Mouse (Mus musculus): ENCODE measurements around the gene Itga5. TPM values are rescaled to one million over a fixed set of nuclear protein-coding genes. Genes with fewer than 3 reads are reported as not detected.

The Itga5 gene
- total and polyA plus RNA-seq, 3 experiments = 0.17 to 1.8 (median 0.28) TPM

DNA sequence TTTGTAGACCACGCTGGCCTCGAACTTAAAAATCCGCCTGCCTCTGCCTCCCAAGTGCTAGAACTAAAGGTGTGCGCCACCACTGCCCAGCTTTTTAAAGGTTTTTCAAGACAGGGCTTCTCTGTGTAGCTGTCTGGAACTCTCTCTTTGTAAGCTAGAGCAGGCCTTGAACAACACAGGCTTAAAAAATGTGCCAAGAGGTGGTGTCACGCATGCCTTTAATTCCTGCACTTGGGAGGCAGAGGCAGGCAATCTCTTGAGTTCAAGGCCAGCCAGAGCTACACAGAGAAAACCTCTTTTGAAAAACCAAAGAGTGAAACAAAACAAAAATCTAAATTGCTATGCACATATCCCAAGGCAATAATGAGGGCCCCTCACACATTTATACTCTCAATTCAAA, 34.8 kb upstream of the Itga5 start:
- H3K4me1 ChIP-seq (ENCODE audit: control insufficient read depth in 1 of 2, insufficient read depth in 2 of 2) = no peaks in the 10 kb centered on the region
- no peaks in the 10 kb centered on the region for H3K79me2 ChIP-seq (replicated peaks; ENCODE audit: control insufficient read depth, extremely low read depth, insufficient read depth, poor library complexity, severe bottlenecking)
- H3K9ac ChIP-seq (ENCODE audit: insufficient read depth, low read depth) = no peak overlapping the region
- dilution Hi-C loops (cut with MboI; ENCODE audit: extremely low pct_ligation_motif_present, extremely low pct_unique_long_range_greater_than_20kb, low sequenced_read_pairs) = no loop called here
- TF ChIP-seq POLR2A (IDR thresholded peaks at IDR 0.05; ENCODE audit: low read depth, low read length) = no peak
- TF ChIP-seq PAX5 (IDR thresholded peaks at IDR 0.05; ENCODE audit: low read length) = no peak
- no peak for TF ChIP-seq TCF12 (IDR thresholded peaks at IDR 0.05; ENCODE audit: low read depth, low read length)
- TF ChIP-seq HCFC1 (IDR thresholded peaks at IDR 0.05; ENCODE audit: low read depth, low read length) = no peak
- TF ChIP-seq RCOR1 (conservative IDR thresholded peaks at IDR 0.05; ENCODE audit: low read depth, low read length) = no peak
- no peak for TF ChIP-seq MEF2A (IDR thresholded peaks at IDR 0.05; ENCODE audit: borderline replicate concordance, low read depth, low read length)
- no peak for TF ChIP-seq IRF4 (IDR thresholded peaks at IDR 0.05; ENCODE audit: low read depth, low read length)
- TF ChIP-seq EP300 (IDR thresholded peaks at IDR 0.05; ENCODE audit: low read length) = no peak
- no peak for TF ChIP-seq ETS1 (conservative IDR thresholded peaks at IDR 0.05; ENCODE audit: low read depth, low read length)
- no peak overlapping the region for H3K4me3 ChIP-seq (replicated peaks in 1 of 3; ENCODE audit: low read depth in 2 of 3, low read length in 2 of 3, poor library complexity in 1 of 3)
- H3K4me2 ChIP-seq (ENCODE audit: insufficient read depth, low read depth, poor library complexity, severe bottlenecking) = no peak overlapping the region
- in situ Hi-C loops (cut with MboI; ENCODE audit: low pct_ligation_motif_present, low pct_unique_long_range_greater_than_20kb, low sequenced_read_pairs) = no loop called here
- no peaks in the 10 kb centered on the region for H3K36me3 ChIP-seq (replicated peaks in 1 of 2; ENCODE audit: control insufficient read depth in 1 of 2, insufficient read depth in 1 of 2, low read length in 1 of 2)
- H3K27ac ChIP-seq (ENCODE audit: insufficient read depth, low read depth) = no peak overlapping the region
- no peaks in the 10 kb centered on the region for H3K9me3 ChIP-seq (replicated peaks; ENCODE audit: low read length)
- no peak for DNase-seq (ENCODE audit: extremely low read depth)
- peaks cover 6% of the 10 kb centered on the region for H3K27me3 ChIP-seq (replicated peaks)

DNA sequence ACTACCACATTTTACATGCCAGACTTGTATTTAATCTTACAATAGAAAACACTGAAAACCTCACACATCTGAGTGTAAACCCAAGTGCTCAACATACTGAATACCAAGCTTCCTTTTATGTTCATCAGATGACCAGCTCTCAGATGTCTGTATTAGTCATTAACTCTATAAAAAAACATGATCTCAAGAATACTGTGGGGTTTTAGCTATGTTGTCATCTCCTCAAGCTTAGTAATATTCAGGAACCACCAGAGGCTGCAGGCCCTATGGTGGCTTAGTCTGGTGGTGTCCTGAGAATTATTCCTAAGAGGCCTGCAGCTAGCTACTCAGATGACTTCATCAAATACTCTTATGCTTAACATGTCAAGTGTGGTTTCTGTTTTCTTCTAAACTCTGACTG, 27.0 kb upstream of the Itga5 start:
- dilution Hi-C loops (cut with MboI; ENCODE audit: extremely low pct_ligation_motif_present, extremely low pct_unique_long_range_greater_than_20kb, low sequenced_read_pairs) (no loop called here), in situ Hi-C loops (cut with MboI; ENCODE audit: low pct_ligation_motif_present, low pct_unique_long_range_greater_than_20kb, low sequenced_read_pairs) (no loop called here)
- Histone ChIP-seq H3K4me2 (ENCODE audit: insufficient read depth, low read depth, poor library complexity, severe bottlenecking) (no peak overlapping the region), H3K79me2 (replicated peaks; ENCODE audit: control insufficient read depth, extremely low read depth, insufficient read depth, poor library complexity, severe bottlenecking) (no peaks in the 10 kb centered on the region), H3K36me3 (replicated peaks in 1 of 2; ENCODE audit: control insufficient read depth in 1 of 2, insufficient read depth in 1 of 2, low read length in 1 of 2) (no peaks in the 10 kb centered on the region), H3K9me3 (replicated peaks; ENCODE audit: low read length) (no peaks in the 10 kb centered on the region), H3K9ac (ENCODE audit: insufficient read depth, low read depth) (no peak overlapping the region), H3K27ac (ENCODE audit: insufficient read depth, low read depth) (no peak overlapping the region), H3K4me1 (ENCODE audit: control insufficient read depth in 1 of 2, insufficient read depth in 2 of 2) (no peaks in the 10 kb centered on the region), H3K27me3 (replicated peaks) (no peaks in the 10 kb centered on the region), H3K4me3 (replicated peaks in 1 of 3; ENCODE audit: low read depth in 2 of 3, low read length in 2 of 3, poor library complexity in 1 of 3) (no peak overlapping the region)
- no peak for DNase-seq (ENCODE audit: extremely low read depth)
- no peak for TF ChIP-seq JUND (conservative IDR thresholded peaks at IDR 0.05; ENCODE audit: low read depth, low read length)
- peak; percentile 32; the same call in 1 of the 2 replicates for TF ChIP-seq ETS1 (conservative IDR thresholded peaks at IDR 0.05; ENCODE audit: low read depth, low read length)

DNA sequence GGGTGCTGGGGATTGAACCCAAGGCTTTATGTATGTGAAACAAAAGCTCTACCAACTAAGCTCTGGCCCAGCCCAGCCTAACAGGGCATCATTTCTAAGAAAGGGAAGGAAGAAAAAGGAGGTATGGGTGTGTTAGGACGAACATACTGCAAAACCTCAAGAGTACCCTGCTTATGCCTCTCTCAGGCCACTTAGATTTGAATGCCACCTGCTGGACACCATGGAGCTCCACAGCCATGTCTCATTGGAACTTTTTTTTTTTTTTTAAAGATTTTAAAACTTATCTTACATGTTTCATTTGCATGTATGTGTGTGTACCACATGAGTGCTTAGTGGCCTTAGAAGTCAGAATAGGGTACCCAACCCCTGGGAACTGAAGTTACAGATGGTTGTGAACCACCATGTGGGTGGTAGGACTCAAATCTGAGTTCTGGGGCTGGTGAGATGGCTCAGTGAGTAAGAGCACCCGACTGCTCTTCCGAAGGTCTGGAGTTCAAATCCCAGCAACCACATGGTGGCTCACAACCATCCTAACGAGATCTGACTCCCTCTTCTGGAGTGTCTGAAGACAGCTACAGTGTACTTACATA, 22.1 kb upstream of the Itga5 start:
- H3K79me2 ChIP-seq (replicated peaks; ENCODE audit: control insufficient read depth, extremely low read depth, insufficient read depth, poor library complexity, severe bottlenecking) = no peaks in the 10 kb centered on the region
- no peaks in the 10 kb centered on the region for H3K36me3 ChIP-seq (replicated peaks in 1 of 2; ENCODE audit: control insufficient read depth in 1 of 2, insufficient read depth in 1 of 2, low read length in 1 of 2)
- TF ChIP-seq SMC3 (IDR thresholded peaks at IDR 0.05; ENCODE audit: low read depth, low read length) (peak; percentile 94), RAD21 (IDR thresholded peaks at IDR 0.05; ENCODE audit: low read depth, low read length) (peak; percentile 90), TBP (conservative IDR thresholded peaks at IDR 0.05; ENCODE audit: low read depth, low read length) (peak; percentile 82), CTCF (conservative IDR thresholded peaks at IDR 0.05 in 1 of 2, IDR thresholded peaks at IDR 0.05 in 1 of 2; ENCODE audit: low read depth in 2 of 2, low read length in 2 of 2) (peak; percentile 33 to 95; a peak in 3 of 4 replicates), MEF2A (IDR thresholded peaks at IDR 0.05; ENCODE audit: borderline replicate concordance, low read depth, low read length) (no peak), NELFE (IDR thresholded peaks at IDR 0.05; ENCODE audit: low read depth, low read length) (no peak), ZC3H11A (IDR thresholded peaks at IDR 0.05; ENCODE audit: low read depth, low read length) (peak; percentile 38), MAZ (IDR thresholded peaks at IDR 0.05; ENCODE audit: low read depth, low read length) (no peak), ZNF384 (IDR thresholded peaks at IDR 0.05; ENCODE audit: low read depth, low read length) (peak; percentile 99), CHD1 (IDR thresholded peaks at IDR 0.05; ENCODE audit: low read depth, low read length) (no peak), MAFK (IDR thresholded peaks at IDR 0.05; ENCODE audit: insufficient replicate concordance, low read length) (no peak), CHD2 (IDR thresholded peaks at IDR 0.05; ENCODE audit: low read length) (no peak), HCFC1 (IDR thresholded peaks at IDR 0.05; ENCODE audit: low read depth, low read length) (no peak), MAX (IDR thresholded peaks at IDR 0.05; ENCODE audit: low read length) (no peak)
- in situ Hi-C loops (cut with MboI; ENCODE audit: low pct_ligation_motif_present, low pct_unique_long_range_greater_than_20kb, low sequenced_read_pairs) = loop anchor here (5.0 kb wide), 2 partner anchors 36 to 39 kb away; no protein-coding TSS in a partner anchor
- H3K9ac ChIP-seq (ENCODE audit: insufficient read depth, low read depth) = no peak overlapping the region
- no peak overlapping the region for H3K27ac ChIP-seq (ENCODE audit: insufficient read depth, low read depth)
- dilution Hi-C loops (cut with MboI; ENCODE audit: extremely low pct_ligation_motif_present, extremely low pct_unique_long_range_greater_than_20kb, low sequenced_read_pairs) = no loop called here
- H3K4me1 ChIP-seq (ENCODE audit: control insufficient read depth in 1 of 2, insufficient read depth in 2 of 2) = no peaks in the 10 kb centered on the region
- peak; percentile 73 for DNase-seq (ENCODE audit: extremely low read depth)
- no peak overlapping the region for H3K4me2 ChIP-seq (ENCODE audit: insufficient read depth, low read depth, poor library complexity, severe bottlenecking)
- no peaks in the 10 kb centered on the region for H3K9me3 ChIP-seq (replicated peaks; ENCODE audit: low read length)
- no peak overlapping the region for H3K4me3 ChIP-seq (replicated peaks in 1 of 3; ENCODE audit: low read depth in 2 of 3, low read length in 2 of 3, poor library complexity in 1 of 3)
- H3K27me3 ChIP-seq (replicated peaks) = no peaks in the 10 kb centered on the region
